In genomic region chr19:4711601-4712155, GRCm38 (mm10) we compare ENCODE assay signal across 7 mouse cellular contexts. TPM values are rescaled to one million over a fixed set of nuclear protein-coding genes. Genes with fewer than 3 reads are reported as not detected.
DNase-seq lines count a peak whose midpoint lies in the region; ATAC-seq lines count a peak whose summit lies in the region.

No protein-coding gene starts in this region.

- peaks cover 83% of the 10 kb centered on the region for H3K27me3 ChIP-seq in megakaryocyte, embryonic 14.5 days (replicated peaks)
- H3K27me3 ChIP-seq in intestine, embryonic 14.5 days (replicated peaks; ENCODE audit: control insufficient read depth, insufficient read depth, low read length), result peaks cover 54% of the 10 kb centered on the region
- H3K27me3 ChIP-seq in neural tube, embryonic 13.5 days, result peaks cover 3% of the 10 kb centered on the region

- peak; percentile 56 for DNase-seq in embryo, embryonic 11.5 days (ENCODE audit: low read depth, low spot score)
- peak; percentile 66 for DNase-seq in intestine, embryonic 14.5 days (ENCODE audit: low spot score)
- no peak for DNase-seq in gastrocnemius, postnatal 36 days
- DNase-seq in kidney, postnatal 25 days, result no peak

- ATAC-seq in megakaryocyte, adult 5-6 weeks (ENCODE audit: poor library complexity, severe bottlenecking), result no peak
- peak; percentile 55; the same call in 1 of the 2 replicates for ATAC-seq in intestine, embryonic 14.5 days (replicated peaks; ENCODE audit: low FRiP score, low TSS enrichment, low read depth)
- ATAC-seq in neural tube, embryonic 13.5 days (ENCODE audit: low read depth), result peak; percentile 82

- peak overlapping the region; percentile 57 for H3K9ac ChIP-seq in intestine, embryonic 14.5 days (ENCODE audit: low read length)
- H3K9ac ChIP-seq in neural tube, embryonic 13.5 days, result peak overlapping the region; percentile 98

- H3K36me3 ChIP-seq in megakaryocyte, embryonic 14.5 days (replicated peaks; ENCODE audit: low read length), result no peaks in the 10 kb centered on the region
- H3K36me3 ChIP-seq in intestine, embryonic 14.5 days (ENCODE audit: control insufficient read depth, insufficient read depth, low read length), result no peaks in the 10 kb centered on the region
- no peaks in the 10 kb centered on the region for H3K36me3 ChIP-seq in neural tube, embryonic 13.5 days

- no peaks in the 10 kb centered on the region for H3K9me3 ChIP-seq in megakaryocyte, embryonic 14.5 days
- no peaks in the 10 kb centered on the region for H3K9me3 ChIP-seq in intestine, embryonic 14.5 days (ENCODE audit: control insufficient read depth, low read length)
- no peaks in the 10 kb centered on the region for H3K9me3 ChIP-seq in neural tube, embryonic 13.5 days

- H3K27ac ChIP-seq in intestine, embryonic 14.5 days (ENCODE audit: low read depth), result no peak overlapping the region
- peak overlapping the region; percentile 97 for H3K27ac ChIP-seq in neural tube, embryonic 13.5 days (replicated peaks)

- 1% methylated on average over 61 of the region's 65 CpGs for WGBS in intestine, embryonic 14.5 days
- 1% methylated on average over 31 of the region's 65 CpGs for WGBS in neural tube, embryonic 13.5 days

- peak overlapping the region; percentile 84 for H3K4me3 ChIP-seq in megakaryocyte, embryonic 14.5 days (replicated peaks)
- peak overlapping the region; percentile 61 for H3K4me3 ChIP-seq in intestine, embryonic 14.5 days (ENCODE audit: low read depth, low read length)
- peak overlapping the region; percentile 81 for H3K4me3 ChIP-seq in neural tube, embryonic 13.5 days

- intact Hi-C loops in gastrocnemius, postnatal 36 days (cut with DNase I), result no loop called here

- peak overlapping the region; percentile 99 for H3K4me2 ChIP-seq in intestine, embryonic 14.5 days (ENCODE audit: low read length)
- peak overlapping the region; percentile 66 for H3K4me2 ChIP-seq in neural tube, embryonic 13.5 days

- H3K4me1 ChIP-seq in megakaryocyte, embryonic 14.5 days, result peaks cover 22% of the 10 kb centered on the region
- 0 out of 2 replicates have a peak, but pooled peaks cover 2% of the 10 kb centered on the region for H3K4me1 ChIP-seq in intestine, embryonic 14.5 days (replicated peaks; ENCODE audit: control insufficient read depth, insufficient read depth, low read length)
- peaks cover 46% of the 10 kb centered on the region for H3K4me1 ChIP-seq in neural tube, embryonic 13.5 days (replicated peaks)

RNA-seq across cellular contexts. Expression of gene Sptbn2, which starts 0.7 kb away (rescaled TPM):
- 0.39 TPM in 1 of 2 replicates, not detected in the other for polyA plus RNA-seq in megakaryocyte, embryonic 14.5 days (2012; ENCODE audit: insufficient read depth, low replicate concordance)
- total RNA-seq in megakaryocyte, adult 5-6 weeks (2015), result not detected in 2 replicates
- total RNA-seq in megakaryocyte, adult 5-6 weeks (2017), result not detected in 2 replicates
- 2.1 and 2.4 TPM in 2 replicates for polyA plus RNA-seq in intestine, embryonic 14.5 days (2014; fragmentation: Nextera tagmentation; extraction: Ambion mirVana)
- 29.5 and 30.4 TPM in 2 replicates for polyA plus RNA-seq in neural tube, embryonic 13.5 days (2015; fragmentation: Nextera tagmentation; extraction: Ambion mirVana)
- under 1 TPM in 1 of 2 experiments, not detected in 1; 0.05 TPM for total RNA-seq in gastrocnemius, postnatal 36 days (2021)

RNA-seq across cellular contexts. Expression of gene Gm960, which starts 13.2 kb away (rescaled TPM):
- 16.2 TPM in 1 of 2 replicates, not detected in the other for polyA plus RNA-seq in megakaryocyte, embryonic 14.5 days (2012; ENCODE audit: insufficient read depth, low replicate concordance)
- total RNA-seq in megakaryocyte, adult 5-6 weeks (2015), result not detected in 2 replicates
- not detected in 2 replicates for total RNA-seq in megakaryocyte, adult 5-6 weeks (2017)
- polyA plus RNA-seq in intestine, embryonic 14.5 days (2014; fragmentation: Nextera tagmentation; extraction: Ambion mirVana), result 3.2 and 3.8 TPM in 2 replicates
- polyA plus RNA-seq in neural tube, embryonic 13.5 days (2015; fragmentation: Nextera tagmentation; extraction: Ambion mirVana), result 5.3 and 5.7 TPM in 2 replicates
- under 1 TPM in 1 of 2 experiments, not detected in 1; 0.47 TPM for total RNA-seq in gastrocnemius, postnatal 36 days (2021)

RNA-seq across cellular contexts. Expression of gene Rbm4b, which starts 44.6 kb away (rescaled TPM):
- 0.94 and 2.1 TPM in 2 replicates for polyA plus RNA-seq in megakaryocyte, embryonic 14.5 days (2012; ENCODE audit: insufficient read depth, low replicate concordance)
- total RNA-seq in megakaryocyte, adult 5-6 weeks (2015), result 13.3 and 14.9 TPM in 2 replicates
- 10.8 and 14.2 TPM in 2 replicates for total RNA-seq in megakaryocyte, adult 5-6 weeks (2017)
- polyA plus RNA-seq in intestine, embryonic 14.5 days (2014; fragmentation: Nextera tagmentation; extraction: Ambion mirVana), result 55.0 and 62.4 TPM in 2 replicates
- 164 and 184 TPM in 2 replicates for polyA plus RNA-seq in neural tube, embryonic 13.5 days (2015; fragmentation: Nextera tagmentation; extraction: Ambion mirVana)
- 1 to 10 TPM; 1.6 to 1.8 TPM for total RNA-seq in gastrocnemius, postnatal 36 days (2021)

Comparison
In these comparisons a context has a peak if more than half of its experiments do, and no peak if none do; other contexts are left out.
1. DNase-seq: peak in embryo, embryonic 11.5 days (single experiment) and intestine, embryonic 14.5 days (single experiment); none in gastrocnemius, postnatal 36 days (0 of 2) and kidney, postnatal 25 days (0 of 2).
2. RNA of gene Rbm4b, which starts 44.6 kb away (polyA plus RNA-seq): 164 to 184 TPM in neural tube, embryonic 13.5 days and 55.0 to 62.4 TPM in intestine, embryonic 14.5 days; 0.94 to 2.1 TPM in megakaryocyte, embryonic 14.5 days; every median in the first group is over 10 times any median in the second.
3. Peak in every context shown above with its lines, with median percentiles within 50 percentile points of each other: H3K4me3 ChIP-seq.